Mouse (Mus musculus): ENCODE results near the gene Ppif. TPM values are rescaled to one million over a fixed set of nuclear protein-coding genes. Genes with fewer than 3 reads are reported as not detected.
A peak's percentile ranks its signal among the peaks of the same experiment; 100 is the strongest.

The Ppif gene
- polyA plus RNA-seq, 1 experiment from 2014 or later = 38.7 TPM

DNA sequence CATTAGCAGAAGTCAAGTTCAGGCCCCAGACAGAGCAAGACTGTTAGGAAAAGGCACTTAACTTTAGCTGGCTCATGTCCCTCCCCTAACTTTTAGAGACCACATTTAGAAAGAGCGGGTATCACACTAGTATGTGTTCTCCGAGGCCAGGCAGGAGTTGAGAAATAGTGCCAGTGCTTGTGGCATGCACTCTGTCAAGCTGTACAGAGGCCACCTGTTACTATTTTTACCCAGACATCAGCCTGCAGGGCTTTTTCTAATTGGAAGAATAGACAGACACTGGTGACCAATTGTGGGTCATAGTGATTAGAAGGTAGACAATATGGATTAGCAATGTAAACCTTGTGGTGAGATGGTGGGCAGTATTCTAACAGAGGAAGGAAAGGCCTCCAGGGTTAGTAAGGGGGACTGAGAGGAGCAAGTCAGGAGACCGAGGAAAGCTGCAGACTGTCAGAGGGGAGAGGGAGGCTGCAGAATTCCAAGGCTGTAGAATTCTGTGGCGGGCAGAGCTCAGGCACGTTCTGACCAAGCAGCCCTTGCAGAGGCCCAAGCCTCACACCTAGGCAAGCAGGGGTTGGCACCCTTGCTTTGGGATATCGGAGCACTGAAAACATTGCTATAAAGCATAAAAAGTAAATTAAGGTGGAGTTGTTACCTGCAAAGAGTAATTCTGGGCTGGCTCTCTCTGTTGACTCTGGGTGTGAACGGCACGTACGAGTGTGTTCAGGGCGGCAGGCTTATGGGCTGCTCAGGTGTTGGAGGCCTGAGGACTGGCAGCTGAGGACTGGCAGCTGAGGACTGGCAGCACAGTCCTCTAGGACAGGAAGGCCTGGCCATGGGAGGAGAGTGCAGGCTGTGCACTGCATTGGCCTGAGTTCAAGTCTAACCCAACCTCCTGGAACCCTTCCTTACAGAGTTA, 6.7 kb upstream of the Ppif start:
- WGBS = 88% methylated on average over 10 of the region's 10 CpGs
- ATAC-seq (ENCODE audit: insufficient read depth, low FRiP score, low TSS enrichment) (no peak), DNase-seq (ENCODE audit: low spot score) (no peak)
- H3K27ac ChIP-seq (ENCODE audit: low read depth, low read length) = no peak overlapping the region
- H3K9me3 ChIP-seq (ENCODE audit: control insufficient read depth, low read length) = no peaks in the 10 kb centered on the region
- H3K4me2 ChIP-seq (ENCODE audit: low read depth) = no peak overlapping the region
- H3K4me1 ChIP-seq (ENCODE audit: control insufficient read depth, insufficient read depth, low read length) = no peaks in the 10 kb centered on the region
- H3K9ac ChIP-seq (ENCODE audit: low read length) = no peak overlapping the region
- H3K36me3 ChIP-seq (ENCODE audit: control insufficient read depth, insufficient read depth, low read length) = no peaks in the 10 kb centered on the region
- no peaks in the 10 kb centered on the region for H3K27me3 ChIP-seq (ENCODE audit: control insufficient read depth, insufficient read depth, low read length)
- H3K4me3 ChIP-seq (ENCODE audit: low read depth, low read length) = no peak overlapping the region

DNA sequence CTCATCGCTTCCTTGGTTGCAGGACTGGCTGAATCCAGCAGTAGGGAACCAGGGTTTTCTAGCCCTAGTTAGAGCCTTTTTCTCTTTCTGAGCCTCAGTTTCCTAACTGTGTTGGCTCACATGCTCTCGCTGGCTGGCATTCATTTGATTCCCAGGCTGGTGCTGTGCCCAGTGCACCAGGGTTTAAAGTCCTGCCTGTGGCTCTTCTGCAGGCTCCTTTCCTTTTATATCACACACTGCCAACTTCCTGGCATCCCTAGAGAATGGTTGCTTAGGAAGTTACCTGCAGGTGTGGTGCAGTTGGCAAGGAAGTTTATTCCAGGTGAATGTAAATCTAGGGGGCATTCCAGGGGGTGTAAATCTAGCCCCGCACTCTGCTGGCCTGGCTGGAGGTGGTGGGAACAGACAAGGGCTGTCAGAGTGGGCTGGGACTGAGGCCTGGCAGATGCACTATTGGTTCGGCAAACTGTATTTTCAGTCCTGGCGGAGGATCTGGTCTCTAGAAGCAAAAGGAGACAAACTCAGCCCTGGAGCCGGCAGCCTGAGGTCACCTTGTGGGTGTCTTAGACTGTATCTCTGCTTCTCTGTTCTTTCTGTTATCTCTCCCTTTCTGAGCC, 575 bp upstream of the Ppif start:
- ATAC-seq (ENCODE audit: insufficient read depth, low FRiP score, low TSS enrichment) = no peak; the same call in 1 of the 2 replicates

DNA sequence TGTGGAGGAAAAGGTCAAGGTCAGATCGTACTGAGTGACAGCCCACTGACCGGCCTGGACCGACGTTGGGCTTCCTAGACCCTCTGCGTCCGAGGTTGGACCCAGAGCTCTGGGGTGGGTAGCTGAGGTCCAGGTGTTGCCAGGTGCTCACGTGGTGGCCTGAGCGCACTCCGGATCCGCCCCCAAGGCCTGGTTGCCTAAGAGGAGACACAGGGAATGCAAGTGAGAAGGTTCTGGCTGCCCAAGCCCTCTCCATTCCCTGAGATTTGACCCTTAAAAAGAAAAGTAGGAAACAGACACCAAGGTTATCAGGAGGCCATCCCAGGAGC, 579 bp downstream of the Ppif start:
- H3K9me3 ChIP-seq (ENCODE audit: control insufficient read depth, low read length) = no peaks in the 10 kb centered on the region
- DNase-seq (ENCODE audit: low spot score) (no peak), ATAC-seq (ENCODE audit: insufficient read depth, low FRiP score, low TSS enrichment) (peak; percentile 18; the same call in 1 of the 2 replicates)
- 1% methylated on average over 10 of the region's 10 CpGs for whole genome bisulfite sequencing
- H3K27me3 ChIP-seq (ENCODE audit: control insufficient read depth, insufficient read depth, low read length) = no peaks in the 10 kb centered on the region
- H3K4me1 ChIP-seq (ENCODE audit: control insufficient read depth, insufficient read depth, low read length) = peaks cover 8% of the 10 kb centered on the region; the same call in 1 of the 2 replicates
- H3K4me3 ChIP-seq (ENCODE audit: low read depth, low read length) = peak overlapping the region; percentile 85
- H3K9ac ChIP-seq (ENCODE audit: low read length) = peak overlapping the region; percentile 83
- H3K36me3 ChIP-seq (ENCODE audit: control insufficient read depth, insufficient read depth, low read length) = peaks cover 2% of the 10 kb centered on the region; the same call in 1 of the 2 replicates
- peak overlapping the region; percentile 83 for H3K4me2 ChIP-seq (ENCODE audit: low read depth)
- H3K27ac ChIP-seq (ENCODE audit: low read depth, low read length) = no peak overlapping the region

More for the DNA sequence above, 575 bp upstream of the Ppif start:
- peak overlapping the region; percentile 85; the same call in 1 of the 2 replicates for H3K4me3 ChIP-seq (ENCODE audit: low read depth, low read length)
- WGBS = 76% methylated on average over 6 of the region's 6 CpGs
- H3K4me1 ChIP-seq (ENCODE audit: control insufficient read depth, insufficient read depth, low read length) = peaks cover 8% of the 10 kb centered on the region; the same call in 1 of the 2 replicates
- H3K27me3 ChIP-seq (ENCODE audit: control insufficient read depth, insufficient read depth, low read length) = no peaks in the 10 kb centered on the region
- H3K4me2 ChIP-seq (ENCODE audit: low read depth) = peak overlapping the region; percentile 28; the same call in 1 of the 2 replicates
- no peaks in the 10 kb centered on the region for H3K9me3 ChIP-seq (ENCODE audit: control insufficient read depth, low read length)
- H3K9ac ChIP-seq (ENCODE audit: low read length) = peak overlapping the region; percentile 33
- H3K36me3 ChIP-seq (ENCODE audit: control insufficient read depth, insufficient read depth, low read length) = peaks cover 2% of the 10 kb centered on the region; the same call in 1 of the 2 replicates
- DNase-seq (ENCODE audit: low spot score) = no peak
- H3K27ac ChIP-seq (ENCODE audit: low read depth, low read length) = no peak overlapping the region

DNA sequence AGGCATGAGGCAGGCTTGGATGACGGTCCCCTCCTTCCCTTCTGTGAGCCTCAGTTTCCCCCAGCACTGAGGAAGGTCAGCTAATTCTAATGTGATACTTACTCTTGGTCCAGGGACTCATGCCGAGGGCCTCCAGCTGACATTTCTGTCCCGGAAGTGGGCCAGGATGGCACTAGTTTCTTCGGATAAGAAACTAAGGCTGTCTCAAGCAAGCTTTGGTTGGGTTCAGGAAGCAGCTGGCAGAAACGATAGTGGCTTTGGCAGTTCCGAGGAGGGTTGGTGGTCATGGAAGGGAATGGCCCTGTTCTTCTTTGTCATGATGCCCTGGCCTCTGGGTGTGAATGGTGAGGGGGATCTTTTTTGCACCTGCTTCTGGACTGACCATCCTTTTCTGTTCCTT, 1.1 kb downstream of the Ppif start:
- no peak overlapping the region for H3K27ac ChIP-seq (ENCODE audit: low read depth, low read length)
- ATAC-seq (ENCODE audit: insufficient read depth, low FRiP score, low TSS enrichment) = no peak

DNA sequence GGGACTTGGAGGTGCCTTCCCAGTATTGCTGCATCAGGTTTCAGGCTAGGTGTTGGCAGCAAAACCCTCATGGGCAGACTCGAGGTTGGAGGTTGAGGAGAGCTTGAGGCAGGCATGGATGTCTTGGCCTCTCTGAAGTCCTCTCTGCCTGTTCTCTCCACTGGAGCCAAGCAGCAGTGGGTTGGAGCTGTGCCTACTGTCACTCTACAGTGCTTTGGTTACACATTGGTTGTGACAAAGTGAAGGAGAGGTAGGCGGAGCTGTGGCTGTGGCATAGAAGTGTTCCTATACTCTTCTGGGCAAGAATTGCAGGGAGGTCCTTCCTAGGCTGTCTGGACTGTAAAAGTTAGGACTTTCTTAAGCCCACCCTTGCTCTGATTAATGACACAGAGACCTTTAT, 2.4 kb downstream of the Ppif start:
- ATAC-seq (ENCODE audit: insufficient read depth, low FRiP score, low TSS enrichment) = no peak
- WGBS = 71% methylated on average over 2 of the region's 2 CpGs
- Histone ChIP-seq H3K4me2 (ENCODE audit: low read depth) (no peak overlapping the region), H3K9ac (ENCODE audit: low read length) (no peak overlapping the region), H3K27ac (ENCODE audit: low read depth, low read length) (no peak overlapping the region), H3K4me1 (ENCODE audit: control insufficient read depth, insufficient read depth, low read length) (peaks cover 8% of the 10 kb centered on the region; the same call in 1 of the 2 replicates), H3K9me3 (ENCODE audit: control insufficient read depth, low read length) (no peaks in the 10 kb centered on the region), H3K36me3 (ENCODE audit: control insufficient read depth, insufficient read depth, low read length) (peaks cover 2% of the 10 kb centered on the region; the same call in 1 of the 2 replicates), H3K27me3 (ENCODE audit: control insufficient read depth, insufficient read depth, low read length) (no peaks in the 10 kb centered on the region), H3K4me3 (ENCODE audit: low read depth, low read length) (no peak overlapping the region)
- no peak for DNase-seq (ENCODE audit: low spot score)

More for the DNA sequence above, 1.1 kb downstream of the Ppif start:
- Histone ChIP-seq H3K4me3 (ENCODE audit: low read depth, low read length) (peak overlapping the region; percentile 85), H3K4me2 (ENCODE audit: low read depth) (peak overlapping the region; percentile 83), H3K9me3 (ENCODE audit: control insufficient read depth, low read length) (no peaks in the 10 kb centered on the region), H3K27me3 (ENCODE audit: control insufficient read depth, insufficient read depth, low read length) (no peaks in the 10 kb centered on the region), H3K9ac (ENCODE audit: low read length) (no peak overlapping the region; the same call in 1 of the 2 replicates), H3K36me3 (ENCODE audit: control insufficient read depth, insufficient read depth, low read length) (peaks cover 2% of the 10 kb centered on the region; the same call in 1 of the 2 replicates), H3K4me1 (ENCODE audit: control insufficient read depth, insufficient read depth, low read length) (peaks cover 8% of the 10 kb centered on the region; the same call in 1 of the 2 replicates)
- DNase-seq (ENCODE audit: low spot score) = no peak
- 72% methylated on average over 6 of the region's 6 CpGs for WGBS

DNA sequence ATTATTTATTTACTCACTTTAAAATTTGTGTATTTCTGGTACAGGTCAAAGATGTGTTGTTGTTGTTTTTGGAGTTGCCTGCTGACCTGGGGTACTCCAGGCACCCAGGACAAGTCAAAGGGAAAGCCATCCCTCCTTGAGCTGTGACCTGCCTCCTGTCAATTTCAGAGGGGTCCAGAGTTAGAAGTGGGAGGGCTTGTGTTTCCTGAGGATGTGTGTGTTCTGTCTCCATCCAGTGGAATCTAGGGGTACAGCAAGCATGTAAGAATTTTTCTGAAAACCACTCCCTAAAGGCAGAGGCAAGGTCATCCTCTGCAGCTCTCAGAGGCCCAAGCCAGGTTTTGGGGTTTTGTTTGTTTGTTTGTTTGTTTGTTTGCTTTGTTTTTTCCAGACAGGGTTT, 8.0 kb downstream of the Ppif start:
- Histone ChIP-seq H3K36me3 (ENCODE audit: control insufficient read depth, insufficient read depth, low read length) (peaks cover 2% of the 10 kb centered on the region; the same call in 1 of the 2 replicates), H3K9ac (ENCODE audit: low read length) (no peak overlapping the region), H3K27ac (ENCODE audit: low read depth, low read length) (no peak overlapping the region), H3K27me3 (ENCODE audit: control insufficient read depth, insufficient read depth, low read length) (no peaks in the 10 kb centered on the region), H3K9me3 (ENCODE audit: control insufficient read depth, low read length) (no peaks in the 10 kb centered on the region), H3K4me3 (ENCODE audit: low read depth, low read length) (no peak overlapping the region), H3K4me1 (ENCODE audit: control insufficient read depth, insufficient read depth, low read length) (no peaks in the 10 kb centered on the region), H3K4me2 (ENCODE audit: low read depth) (no peak overlapping the region)
- DNase-seq (ENCODE audit: low spot score) (no peak), ATAC-seq (ENCODE audit: insufficient read depth, low FRiP score, low TSS enrichment) (no peak)

DNA sequence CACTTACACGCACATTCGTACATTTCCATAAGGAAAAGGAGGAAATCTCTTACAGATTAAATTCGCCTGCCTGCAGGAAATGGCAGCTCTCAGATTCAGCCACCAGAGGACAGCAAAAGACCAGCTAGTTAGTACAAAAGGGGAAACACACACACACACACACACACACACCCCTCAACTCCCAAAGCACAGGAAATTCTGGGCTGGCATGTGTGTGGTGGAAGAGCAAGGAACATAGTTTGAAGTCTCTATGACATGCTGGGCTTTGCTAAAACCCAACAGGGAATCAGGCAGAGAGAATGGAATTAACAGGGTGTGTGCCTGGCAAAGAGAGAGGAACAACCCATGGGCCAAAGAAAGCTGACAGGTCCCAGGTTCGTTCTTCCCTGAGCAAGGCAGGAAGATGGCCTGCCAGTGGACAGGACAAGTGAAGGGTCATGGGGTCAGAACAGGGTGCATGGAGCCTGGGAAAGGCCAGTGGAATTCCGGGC, 13.8 kb downstream of the Ppif start:
- H3K9ac ChIP-seq (ENCODE audit: low read length) = no peak overlapping the region
- WGBS = 63% methylated on average over 5 of the region's 5 CpGs
- no peaks in the 10 kb centered on the region for H3K36me3 ChIP-seq (ENCODE audit: control insufficient read depth, insufficient read depth, low read length)
- no peak overlapping the region for H3K4me3 ChIP-seq (ENCODE audit: low read depth, low read length)
- H3K9me3 ChIP-seq (ENCODE audit: control insufficient read depth, low read length) = no peaks in the 10 kb centered on the region
- 0 out of 2 replicates have a peak, but pooled peaks cover 4% of the 10 kb centered on the region for H3K4me1 ChIP-seq (ENCODE audit: control insufficient read depth, insufficient read depth, low read length)
- peak; percentile 60 for DNase-seq (ENCODE audit: low spot score)
- ATAC-seq (ENCODE audit: insufficient read depth, low FRiP score, low TSS enrichment) = no peak
- no peak overlapping the region for H3K27ac ChIP-seq (ENCODE audit: low read depth, low read length)
- H3K4me2 ChIP-seq (ENCODE audit: low read depth) = no peak overlapping the region
- H3K27me3 ChIP-seq (ENCODE audit: control insufficient read depth, insufficient read depth, low read length) = no peaks in the 10 kb centered on the region

DNA sequence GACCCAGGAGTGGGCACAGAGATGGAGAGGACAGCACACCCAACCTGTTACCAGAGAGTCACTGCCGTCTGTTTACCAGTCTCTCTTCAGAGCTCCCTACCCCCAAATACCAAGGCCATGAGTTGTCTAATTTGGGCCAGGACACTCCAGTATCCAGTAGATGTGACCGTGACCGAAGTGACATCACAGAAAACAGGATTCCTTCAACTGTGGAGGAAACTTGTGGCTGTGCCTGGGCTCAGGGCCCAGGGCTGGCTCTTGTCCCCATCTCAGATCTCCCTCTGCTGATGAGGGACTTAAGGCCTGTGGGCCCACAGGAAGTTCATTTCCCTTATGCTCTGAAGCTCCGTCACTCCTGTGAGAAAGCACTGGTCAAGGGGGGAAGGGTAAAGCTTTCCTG, 14.5 kb downstream of the Ppif start:
- no peaks in the 10 kb centered on the region for H3K27me3 ChIP-seq (ENCODE audit: control insufficient read depth, insufficient read depth, low read length)
- no peak overlapping the region for H3K4me2 ChIP-seq (ENCODE audit: low read depth)
- no peak overlapping the region for H3K27ac ChIP-seq (ENCODE audit: low read depth, low read length)
- 73% methylated on average over 4 of the region's 4 CpGs for WGBS
- H3K4me3 ChIP-seq (ENCODE audit: low read depth, low read length) = no peak overlapping the region
- ATAC-seq (ENCODE audit: insufficient read depth, low FRiP score, low TSS enrichment) (no peak), DNase-seq (ENCODE audit: low spot score) (no peak)
- H3K9ac ChIP-seq (ENCODE audit: low read length) = no peak overlapping the region
- 0 out of 2 replicates have a peak, but pooled peaks cover 4% of the 10 kb centered on the region for H3K4me1 ChIP-seq (ENCODE audit: control insufficient read depth, insufficient read depth, low read length)
- H3K9me3 ChIP-seq (ENCODE audit: control insufficient read depth, low read length) = no peaks in the 10 kb centered on the region
- H3K36me3 ChIP-seq (ENCODE audit: control insufficient read depth, insufficient read depth, low read length) = no peaks in the 10 kb centered on the region
